Mouse (Mus musculus) megakaryocyte, embryonic 14.5 days (primary cell): ENCODE measurements around the gene Ankrd50. TPM values are rescaled to one million over a fixed set of nuclear protein-coding genes. Genes with fewer than 3 reads are reported as not detected.

ENCODE experiments used
- H3K27me3 ChIP-seq: replicated peaks from 2 replicates; pipeline ENCODE3; 2012; ENCODE audit warnings: inconsistent platforms
- H3K36me3 ChIP-seq: replicated peaks from 2 replicates; pipeline ENCODE3; 2012; ENCODE audit warnings: low read length, inconsistent platforms, mixed read lengths
- H3K4me1 ChIP-seq: 2 replicates; pipeline ENCODE4 v1.6.1; 2012; ENCODE audit warnings: inconsistent platforms
- H3K4me3 ChIP-seq: replicated peaks from 2 replicates; pipeline ENCODE3; 2012; ENCODE audit warnings: moderate library complexity, mild to moderate bottlenecking, inconsistent platforms
- H3K9me3 ChIP-seq: 2 replicates; pipeline ENCODE4 v1.6.1; 2012; ENCODE audit warnings: inconsistent platforms
- FLI1 ChIP-seq: IDR thresholded peaks from 2 replicates; pipeline ENCODE4 v1.6.1; 2012; ENCODE audit warnings: low read length, inconsistent platforms, mixed read lengths
- GATA1 ChIP-seq: IDR thresholded peaks from 3 replicates; pipeline ENCODE4 v1.6.1; 2012; ENCODE audit warnings: mixed read lengths, low read length, inconsistent platforms, borderline replicate concordance
- polyA plus RNA-seq: library from polyadenylated mRNA; stranded (reverse); fragments of >175 nt; gene quantifications from 2 replicates; pipeline ENCODE4 v1.2.3, GENCODE M21; 2012; ENCODE audit warnings: low replicate concordance; ENCODE audit not compliant: insufficient read depth

Gene Ankrd50
- polyA plus RNA-seq, 1 experiment, result 1.1 TPM

GRCm38 (mm10) chr3:38440564-38440991 is 44.1 kb downstream of the Ankrd50 start:
- H3K27me3 ChIP-seq, result no peaks in the 10 kb centered on the region
- H3K36me3 ChIP-seq, result no peaks in the 10 kb centered on the region
- H3K4me3 ChIP-seq, result no peak overlapping the region
- TF ChIP-seq FLI1 (no peak), GATA1 (no peak)
- peaks cover 24% of the 10 kb centered on the region for H3K9me3 ChIP-seq
- H3K4me1 ChIP-seq, result no peaks in the 10 kb centered on the region

- Histone ChIP-seq H3K4me3 (no peak overlapping the region), H3K4me1 (no peaks in the 10 kb centered on the region), H3K27me3 (no peaks in the 10 kb centered on the region), H3K9me3 (peaks cover 32% of the 10 kb centered on the region), H3K36me3 (no peaks in the 10 kb centered on the region)
- no peak for TF ChIP-seq FLI1
- TF ChIP-seq GATA1, result no peak
Observed at GRCm38 (mm10) chr3:38436596-38436995, 48.0 kb downstream of the Ankrd50 start.

GRCm38 (mm10) chr3:38435828-38436227 is 48.8 kb downstream of the Ankrd50 start:
- H3K27me3 ChIP-seq, result no peaks in the 10 kb centered on the region
- TF ChIP-seq GATA1 (no peak), FLI1 (no peak)
- peaks cover 32% of the 10 kb centered on the region for H3K9me3 ChIP-seq
- no peak overlapping the region for H3K4me3 ChIP-seq
- H3K36me3 ChIP-seq, result no peaks in the 10 kb centered on the region
- H3K4me1 ChIP-seq, result no peaks in the 10 kb centered on the region

GRCm38 (mm10) chr3:38434486-38434885 is 50.2 kb downstream of the Ankrd50 start:
- H3K4me3 ChIP-seq, result no peak overlapping the region
- no peak for TF ChIP-seq FLI1
- TF ChIP-seq GATA1, result no peak
- H3K4me1 ChIP-seq, result no peaks in the 10 kb centered on the region
- no peaks in the 10 kb centered on the region for H3K36me3 ChIP-seq
- peaks cover 32% of the 10 kb centered on the region for H3K9me3 ChIP-seq
- no peaks in the 10 kb centered on the region for H3K27me3 ChIP-seq

DNA sequence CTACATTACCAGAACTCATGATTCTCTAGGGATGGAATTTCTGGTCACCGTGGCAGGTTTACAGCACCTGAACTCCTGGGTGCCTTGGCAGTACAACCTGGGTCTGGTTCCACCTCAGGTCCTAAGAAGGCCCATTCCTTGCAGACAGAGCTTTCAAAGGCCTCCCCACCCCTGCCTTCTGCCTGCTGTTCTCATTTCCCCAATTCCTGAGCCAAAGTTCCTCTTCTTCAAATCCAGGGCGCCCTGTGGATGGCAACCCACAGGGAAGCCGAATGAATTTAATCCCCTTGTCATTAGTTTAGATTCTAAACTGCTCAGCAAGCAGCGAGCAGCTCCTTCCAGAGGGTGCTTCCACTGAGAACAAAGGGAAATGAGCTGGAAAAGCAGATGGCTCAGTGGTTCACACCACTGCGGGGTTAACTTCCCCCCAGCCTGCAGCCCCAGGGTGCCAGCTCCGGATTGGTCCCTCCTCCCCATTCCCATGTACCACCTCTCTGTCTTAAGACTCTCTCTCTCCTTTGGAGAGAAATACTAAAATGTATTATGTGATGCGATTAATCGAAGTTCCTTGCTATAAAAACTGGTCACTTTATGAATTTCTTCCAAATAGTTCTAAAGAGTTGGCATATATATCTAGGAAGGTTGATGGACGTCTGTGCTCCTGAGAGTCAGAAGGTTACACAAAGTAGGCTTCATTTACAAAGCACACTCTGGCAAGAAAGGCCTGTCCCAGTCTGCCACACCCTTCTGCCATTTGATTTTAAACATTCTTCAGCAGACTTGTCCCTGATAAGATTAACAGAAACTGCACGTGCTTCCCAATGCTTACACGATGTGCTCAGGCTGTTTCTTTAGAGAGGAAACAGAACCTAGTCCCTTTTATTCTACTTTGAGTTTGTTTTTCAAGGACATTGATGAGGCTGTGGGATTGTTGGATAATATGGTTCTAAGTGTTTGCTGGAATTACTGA is 50.9 kb downstream of the Ankrd50 start:
- Histone ChIP-seq H3K36me3 (no peaks in the 10 kb centered on the region), H3K27me3 (no peaks in the 10 kb centered on the region), H3K4me1 (no peaks in the 10 kb centered on the region), H3K9me3 (peaks cover 28% of the 10 kb centered on the region), H3K4me3 (no peak overlapping the region)
- TF ChIP-seq FLI1 (no peak), GATA1 (no peak)

- H3K36me3 ChIP-seq, result no peaks in the 10 kb centered on the region
- H3K9me3 ChIP-seq, result peaks cover 16% of the 10 kb centered on the region
- TF ChIP-seq GATA1 (no peak), FLI1 (no peak)
- H3K4me3 ChIP-seq, result no peak overlapping the region
- no peaks in the 10 kb centered on the region for H3K27me3 ChIP-seq
- no peaks in the 10 kb centered on the region for H3K4me1 ChIP-seq
Observed at GRCm38 (mm10) chr3:38431461-38431860, 53.2 kb downstream of the Ankrd50 start.

GRCm38 (mm10) chr3:38431042-38431441 is 53.6 kb downstream of the Ankrd50 start:
- no peak overlapping the region for H3K4me3 ChIP-seq
- H3K4me1 ChIP-seq, result no peaks in the 10 kb centered on the region
- peaks cover 12% of the 10 kb centered on the region for H3K9me3 ChIP-seq
- H3K36me3 ChIP-seq, result no peaks in the 10 kb centered on the region
- TF ChIP-seq FLI1 (no peak), GATA1 (no peak)
- no peaks in the 10 kb centered on the region for H3K27me3 ChIP-seq

DNA sequence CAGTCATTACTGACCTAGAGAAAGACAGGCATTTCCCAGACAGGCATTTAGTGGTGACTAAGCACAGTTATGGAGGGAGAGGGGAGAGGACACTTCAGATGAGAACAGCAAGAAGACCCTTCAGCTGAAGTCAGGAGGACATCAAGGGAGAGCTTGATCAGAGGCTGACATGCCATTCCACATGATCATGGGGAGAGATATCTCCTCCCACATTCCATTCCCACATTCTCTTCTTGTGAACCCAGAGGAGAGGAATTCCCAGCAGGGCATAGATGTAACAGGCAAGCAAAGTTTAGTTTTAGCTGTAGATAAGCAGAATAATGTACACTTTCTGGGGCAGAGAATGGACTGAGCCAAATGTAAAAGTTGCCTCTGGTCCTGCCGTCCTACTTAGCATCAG is 57.4 kb downstream of the Ankrd50 start:
- no peaks in the 10 kb centered on the region for H3K36me3 ChIP-seq
- TF ChIP-seq GATA1 (no peak), FLI1 (no peak)
- H3K9me3 ChIP-seq, result no peaks in the 10 kb centered on the region
- H3K4me3 ChIP-seq, result no peak overlapping the region
- no peaks in the 10 kb centered on the region for H3K4me1 ChIP-seq
- H3K27me3 ChIP-seq, result no peaks in the 10 kb centered on the region

- no peak for TF ChIP-seq GATA1
- TF ChIP-seq FLI1, result no peak
- no peaks in the 10 kb centered on the region for H3K36me3 ChIP-seq
- H3K4me1 ChIP-seq, result no peaks in the 10 kb centered on the region
- peaks cover 19% of the 10 kb centered on the region; the same call in 1 of the 2 replicates for H3K9me3 ChIP-seq
- no peaks in the 10 kb centered on the region for H3K27me3 ChIP-seq
- H3K4me3 ChIP-seq, result no peak overlapping the region
Observed at GRCm38 (mm10) chr3:38423966-38424365, 60.7 kb downstream of the Ankrd50 start.

DNA sequence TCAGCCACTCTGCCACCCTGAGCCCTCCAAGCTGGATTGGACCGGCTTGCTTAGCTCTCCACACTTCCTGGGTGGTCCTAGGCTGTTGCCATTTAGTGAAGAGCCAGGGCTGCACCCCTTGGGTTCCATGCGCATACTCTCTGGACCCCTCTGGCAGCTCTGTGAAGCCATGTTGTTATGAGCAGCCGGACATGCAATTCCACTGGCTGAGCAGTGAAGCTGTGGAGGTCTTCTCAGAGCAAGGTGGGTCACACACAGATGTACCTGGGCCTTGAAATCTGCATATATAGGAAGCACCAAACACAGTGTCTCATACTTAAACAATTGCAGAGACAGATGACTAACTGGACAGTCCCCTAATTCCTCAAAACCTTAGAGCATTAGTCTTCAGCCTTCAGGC is 64.7 kb downstream of the Ankrd50 start:
- no peaks in the 10 kb centered on the region for H3K27me3 ChIP-seq
- TF ChIP-seq FLI1 (no peak), GATA1 (no peak)
- no peak overlapping the region for H3K4me3 ChIP-seq

More for the DNA sequence above, 64.7 kb downstream of the Ankrd50 start:
- Histone ChIP-seq H3K4me1 (no peaks in the 10 kb centered on the region), H3K9me3 (peaks cover 21% of the 10 kb centered on the region; the same call in 1 of the 2 replicates), H3K36me3 (no peaks in the 10 kb centered on the region)
